Mouse (Mus musculus): ENCODE measurements around the gene C330021F23Rik.
"Not testable (repeated sequence)": the region's sequence is repeated elsewhere in the genome, so short reads cannot be mapped to it uniquely, and the experiment has no call there.

C330021F23Rik gene

GRCm38 (mm10) chr8:3567641-3568371 is at the start of gene C330021F23Rik:
TSS of gene C330021F23Rik (plus strand) at chr8:3567990.
- DNase-seq (ENCODE audit: low read depth, low spot score), result peak; percentile 70

- no peak for DNase-seq (ENCODE audit: low read depth, low spot score)
These were observed 45.6 kb upstream of the C330021F23Rik start for GRCm38 (mm10) chr8:3522007-3522697.

- DNase-seq (ENCODE audit: low read depth, low spot score), result no peak
These were observed 37.0 kb upstream of the C330021F23Rik start for GRCm38 (mm10) chr8:3530816-3531215.

- no peak for DNase-seq (ENCODE audit: low read depth, low spot score)
These were observed 35.9 kb upstream of the C330021F23Rik start for GRCm38 (mm10) chr8:3531936-3532335.

- DNase-seq (ENCODE audit: low read depth, low spot score), result peak; percentile 78
These were observed 31.5 kb upstream of the C330021F23Rik start for GRCm38 (mm10) chr8:3536053-3536841.

- DNase-seq (ENCODE audit: low read depth, low spot score), result no peak
These were observed 30.9 kb upstream of the C330021F23Rik start for GRCm38 (mm10) chr8:3536940-3537339.

- DNase-seq (ENCODE audit: low read depth, low spot score), result no peak
These were observed 30.1 kb upstream of the C330021F23Rik start for GRCm38 (mm10) chr8:3537666-3538065.

- DNase-seq (ENCODE audit: low read depth, low spot score), result no peak
These were observed 28.6 kb upstream of the C330021F23Rik start for GRCm38 (mm10) chr8:3539146-3539545.

GRCm38 (mm10) chr8:3540076-3540475 is 27.7 kb upstream of the C330021F23Rik start:
- no peak for DNase-seq (ENCODE audit: low read depth, low spot score)

- DNase-seq (ENCODE audit: low read depth, low spot score), result no peak
These were observed 21.3 kb upstream of the C330021F23Rik start for GRCm38 (mm10) chr8:3546511-3546910.

- no peak for DNase-seq (ENCODE audit: low read depth, low spot score)
These were observed 15.6 kb upstream of the C330021F23Rik start for GRCm38 (mm10) chr8:3552240-3552639.

GRCm38 (mm10) chr8:3556114-3556513 is 11.7 kb upstream of the C330021F23Rik start:
- no peak for DNase-seq (ENCODE audit: low read depth, low spot score)

- DNase-seq (ENCODE audit: low read depth, low spot score), result no peak
These were observed 588 bp downstream of the C330021F23Rik start for GRCm38 (mm10) chr8:3568378-3568777.

GRCm38 (mm10) chr8:3569784-3570183 is 2.0 kb downstream of the C330021F23Rik start:
- no peak for DNase-seq (ENCODE audit: low read depth, low spot score)

- no peak for DNase-seq (ENCODE audit: low read depth, low spot score)
These were observed 6.8 kb downstream of the C330021F23Rik start for GRCm38 (mm10) chr8:3574546-3574945.

- DNase-seq (ENCODE audit: low read depth, low spot score), result no peak
These were observed 8.6 kb downstream of the C330021F23Rik start for GRCm38 (mm10) chr8:3576211-3576960.

- no peak for DNase-seq (ENCODE audit: low read depth, low spot score)
These were observed 11.9 kb downstream of the C330021F23Rik start for GRCm38 (mm10) chr8:3579390-3580364.

- DNase-seq (ENCODE audit: low read depth, low spot score), result not testable (repeated sequence)
These were observed 14.2 kb downstream of the C330021F23Rik start for GRCm38 (mm10) chr8:3581961-3582360.

- no peak for DNase-seq (ENCODE audit: low read depth, low spot score)
These were observed 18.7 kb downstream of the C330021F23Rik start for GRCm38 (mm10) chr8:3586452-3586851.

- DNase-seq (ENCODE audit: low read depth, low spot score), result no peak
These were observed 19.2 kb downstream of the C330021F23Rik start, which contains the start of gene Camsap3 for GRCm38 (mm10) chr8:3586993-3587390. TSS of gene Camsap3 (plus strand) at chr8:3587293.
